Mouse (Mus musculus): ENCODE measurements at regions not wholly inside any gene's neighbourhood (a gene's known extent, or its start where the extent isn't known, plus 50 kb on each side); places are given as distances from the start of the nearest gene placed in this dataset.

DNA sequence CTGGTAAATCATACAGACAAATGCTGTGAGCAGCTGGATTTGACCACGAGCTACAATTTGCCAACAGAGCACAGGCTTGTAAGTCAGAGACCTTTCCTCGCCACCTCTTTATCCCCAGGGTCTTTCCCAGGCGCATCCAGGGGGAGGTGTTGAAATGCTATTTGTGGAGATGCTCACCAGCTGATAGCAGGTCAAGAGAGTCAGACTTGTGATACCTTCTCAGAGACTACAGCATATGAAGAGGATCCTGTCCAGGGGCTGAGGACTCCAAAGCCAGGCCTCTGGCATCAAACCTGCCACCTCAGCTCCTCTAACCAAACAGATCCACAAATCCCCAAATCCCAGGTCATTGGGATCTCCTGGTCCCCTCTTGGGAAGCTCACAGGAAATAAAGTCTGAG lies 130.9 kb downstream of the Kdr start:
- no peaks in the 10 kb centered on the region for H3K36me3 ChIP-seq (ENCODE audit: control insufficient read depth, insufficient read depth, low read length)
- no peaks in the 10 kb centered on the region for H3K27me3 ChIP-seq (ENCODE audit: control insufficient read depth, insufficient read depth, low read length)
- no peaks in the 10 kb centered on the region for H3K4me1 ChIP-seq (ENCODE audit: control insufficient read depth, insufficient read depth, insufficient read length, low read length)
- no peak overlapping the region for H3K4me3 ChIP-seq (ENCODE audit: low read depth, low read length)
- H3K27ac ChIP-seq (ENCODE audit: insufficient read depth, low read depth, low read length) = no peak overlapping the region
- TF ChIP-seq POLR2A (IDR thresholded peaks at IDR 0.05; ENCODE audit: low read depth, low read length) (no peak), CTCF (IDR thresholded peaks at IDR 0.05; ENCODE audit: extremely low read depth, insufficient read length, insufficient replicate concordance, low read depth, low read length) (no peak)
- WGBS = 91% methylated on average over 3 of the region's 3 CpGs

DNA sequence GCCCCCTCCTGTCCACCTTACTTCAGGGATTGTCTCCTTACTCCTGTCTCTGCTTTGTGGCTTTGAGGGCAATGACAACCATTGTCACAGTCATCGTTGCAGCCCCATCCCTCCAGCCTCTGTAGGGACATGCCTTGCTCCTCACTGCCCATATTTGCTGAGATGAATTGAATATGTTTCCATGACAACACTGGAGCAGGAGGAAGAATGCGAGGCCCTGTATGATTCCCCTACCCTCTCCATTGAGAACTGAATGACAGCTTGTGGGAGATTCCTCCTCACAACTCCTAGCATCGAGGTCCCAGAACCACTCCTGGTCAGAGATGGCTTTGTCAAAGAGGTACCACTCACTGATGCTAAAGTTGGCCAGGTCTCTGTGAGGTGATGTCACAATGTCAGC lies 132.2 kb downstream of the Kdr start:
- Histone ChIP-seq H3K4me1 (ENCODE audit: control insufficient read depth, insufficient read depth, insufficient read length, low read length) (no peaks in the 10 kb centered on the region), H3K27ac (ENCODE audit: insufficient read depth, low read depth, low read length) (no peak overlapping the region), H3K36me3 (ENCODE audit: control insufficient read depth, insufficient read depth, low read length) (no peaks in the 10 kb centered on the region), H3K27me3 (ENCODE audit: control insufficient read depth, insufficient read depth, low read length) (no peaks in the 10 kb centered on the region), H3K4me3 (ENCODE audit: low read depth, low read length) (no peak overlapping the region)
- 68% methylated on average over 3 of the region's 3 CpGs for WGBS
- TF ChIP-seq POLR2A (IDR thresholded peaks at IDR 0.05; ENCODE audit: low read depth, low read length) (no peak), CTCF (IDR thresholded peaks at IDR 0.05; ENCODE audit: extremely low read depth, insufficient read length, insufficient replicate concordance, low read depth, low read length) (no peak)

DNA sequence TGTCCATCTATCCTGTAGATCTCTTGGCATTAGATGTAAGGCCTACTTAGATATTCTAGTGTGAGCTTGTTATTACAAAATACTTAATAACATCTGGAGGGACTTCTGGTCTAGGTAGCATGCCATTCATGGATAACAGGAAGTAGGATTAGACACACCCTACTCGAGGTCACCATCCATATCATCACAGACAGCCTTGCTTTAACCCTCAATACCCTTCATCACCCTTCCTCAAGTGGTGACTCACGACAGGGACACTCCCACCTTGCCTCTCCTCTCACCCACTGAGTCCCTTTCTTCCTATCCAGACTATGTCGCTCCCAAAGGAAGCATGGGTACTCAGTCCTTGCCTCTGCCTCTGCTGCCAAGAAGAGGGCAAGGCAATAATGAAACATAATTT lies 134.5 kb downstream of the Kdr start:
- TF ChIP-seq POLR2A (IDR thresholded peaks at IDR 0.05; ENCODE audit: low read depth, low read length) (no peak), CTCF (IDR thresholded peaks at IDR 0.05; ENCODE audit: extremely low read depth, insufficient read length, insufficient replicate concordance, low read depth, low read length) (no peak)
- no peaks in the 10 kb centered on the region for H3K27me3 ChIP-seq (ENCODE audit: control insufficient read depth, insufficient read depth, low read length)
- H3K36me3 ChIP-seq (ENCODE audit: control insufficient read depth, insufficient read depth, low read length) = no peaks in the 10 kb centered on the region
- no peaks in the 10 kb centered on the region for H3K4me1 ChIP-seq (ENCODE audit: control insufficient read depth, insufficient read depth, insufficient read length, low read length)
- no peak overlapping the region for H3K27ac ChIP-seq (ENCODE audit: insufficient read depth, low read depth, low read length)
- WGBS = 47% methylated on average over 3 of the region's 3 CpGs
- no peak overlapping the region for H3K4me3 ChIP-seq (ENCODE audit: low read depth, low read length)

- 77% methylated on average over 7 of the region's 7 CpGs for WGBS
- Histone ChIP-seq H3K27me3 (ENCODE audit: control insufficient read depth, insufficient read depth, low read length) (no peaks in the 10 kb centered on the region), H3K27ac (ENCODE audit: insufficient read depth, low read depth, low read length) (no peak overlapping the region), H3K36me3 (ENCODE audit: control insufficient read depth, insufficient read depth, low read length) (no peaks in the 10 kb centered on the region), H3K4me3 (ENCODE audit: low read depth, low read length) (no peak overlapping the region), H3K4me1 (ENCODE audit: control insufficient read depth, insufficient read depth, insufficient read length, low read length) (peaks cover 3% of the 10 kb centered on the region; the same call in 1 of the 2 replicates)
- TF ChIP-seq POLR2A (IDR thresholded peaks at IDR 0.05; ENCODE audit: low read depth, low read length) = no peak
- no peak for TF ChIP-seq CTCF (IDR thresholded peaks at IDR 0.05; ENCODE audit: extremely low read depth, insufficient read length, insufficient replicate concordance, low read depth, low read length)
Measured at GRCm38 (mm10) chr5:75840421-75840820, 137.8 kb downstream of the Kdr start.

DNA sequence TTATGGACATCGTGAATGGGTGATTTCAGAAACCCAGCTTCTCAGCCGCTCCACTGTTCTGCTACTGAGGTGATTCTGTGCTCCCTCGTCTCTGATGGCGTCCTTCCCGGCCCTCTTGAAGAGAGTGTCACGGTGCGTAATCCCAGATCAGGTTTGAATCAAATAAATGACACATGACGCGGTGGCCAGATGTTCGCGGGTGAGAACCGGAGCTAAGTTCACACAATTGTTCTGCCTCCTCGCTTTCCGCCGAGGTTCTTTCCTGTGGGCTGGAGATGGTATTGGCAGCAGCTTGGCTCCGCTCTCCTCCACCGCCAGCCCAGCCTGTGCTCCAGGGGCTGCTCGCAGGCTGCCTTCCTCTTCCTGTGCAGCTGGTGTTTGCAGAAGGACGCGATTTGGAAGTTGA lies 142.7 kb downstream of the Kdr start:
- TF ChIP-seq CTCF (IDR thresholded peaks at IDR 0.05; ENCODE audit: extremely low read depth, insufficient read length, insufficient replicate concordance, low read depth, low read length) (no peak), POLR2A (IDR thresholded peaks at IDR 0.05; ENCODE audit: low read depth, low read length) (no peak)
- Histone ChIP-seq H3K4me1 (ENCODE audit: control insufficient read depth, insufficient read depth, insufficient read length, low read length) (peaks cover 5% of the 10 kb centered on the region; the same call in 1 of the 2 replicates), H3K27ac (ENCODE audit: insufficient read depth, low read depth, low read length) (no peak overlapping the region), H3K27me3 (ENCODE audit: control insufficient read depth, insufficient read depth, low read length) (no peaks in the 10 kb centered on the region), H3K4me3 (ENCODE audit: low read depth, low read length) (peak overlapping the region; percentile 41), H3K36me3 (ENCODE audit: control insufficient read depth, insufficient read depth, low read length) (no peaks in the 10 kb centered on the region)
- 35% methylated on average over 20 of the region's 20 CpGs for WGBS

- WGBS = 52% methylated on average over 17 of the region's 17 CpGs
- Histone ChIP-seq H3K4me1 (ENCODE audit: control insufficient read depth, insufficient read depth, insufficient read length, low read length) (peaks cover 9% of the 10 kb centered on the region; the same call in 1 of the 2 replicates), H3K36me3 (ENCODE audit: control insufficient read depth, insufficient read depth, low read length) (no peaks in the 10 kb centered on the region), H3K27ac (ENCODE audit: insufficient read depth, low read depth, low read length) (no peak overlapping the region), H3K27me3 (ENCODE audit: control insufficient read depth, insufficient read depth, low read length) (no peaks in the 10 kb centered on the region), H3K4me3 (ENCODE audit: low read depth, low read length) (peak overlapping the region; percentile 41)
- TF ChIP-seq POLR2A (IDR thresholded peaks at IDR 0.05; ENCODE audit: low read depth, low read length) = no peak
- TF ChIP-seq CTCF (IDR thresholded peaks at IDR 0.05; ENCODE audit: extremely low read depth, insufficient read length, insufficient replicate concordance, low read depth, low read length) = no peak
Measured at GRCm38 (mm10) chr5:75834766-75835555, 143.3 kb downstream of the Kdr start.

DNA sequence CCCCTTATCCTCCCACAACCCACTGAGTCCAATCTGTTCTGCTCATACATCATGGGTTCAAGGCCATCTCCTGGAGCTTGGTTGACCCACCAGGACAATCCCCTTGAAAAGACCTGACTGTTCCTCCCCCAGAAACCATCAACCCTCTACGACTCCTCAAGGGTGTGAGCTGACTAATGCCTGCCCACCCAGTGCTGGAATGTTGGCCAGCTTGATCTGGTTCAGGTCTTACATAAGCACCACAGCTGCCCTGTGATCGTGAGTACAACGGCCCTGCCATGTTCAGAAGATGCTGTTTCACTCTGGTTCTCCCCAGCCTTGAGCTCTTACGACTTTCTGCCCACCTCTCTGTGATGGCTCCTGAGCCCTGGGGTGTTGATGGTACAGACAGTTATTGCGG lies 145.9 kb downstream of the Kdr start:
- Histone ChIP-seq H3K36me3 (ENCODE audit: control insufficient read depth, insufficient read depth, low read length) (no peaks in the 10 kb centered on the region), H3K27me3 (ENCODE audit: control insufficient read depth, insufficient read depth, low read length) (no peaks in the 10 kb centered on the region), H3K4me3 (ENCODE audit: low read depth, low read length) (no peak overlapping the region), H3K27ac (ENCODE audit: insufficient read depth, low read depth, low read length) (no peak overlapping the region), H3K4me1 (ENCODE audit: control insufficient read depth, insufficient read depth, insufficient read length, low read length) (peaks cover 9% of the 10 kb centered on the region; the same call in 1 of the 2 replicates)
- TF ChIP-seq POLR2A (IDR thresholded peaks at IDR 0.05; ENCODE audit: low read depth, low read length) (no peak), CTCF (IDR thresholded peaks at IDR 0.05; ENCODE audit: extremely low read depth, insufficient read length, insufficient replicate concordance, low read depth, low read length) (no peak)
- 67% methylated on average over 5 of the region's 5 CpGs for WGBS

All from small intestine, adult 2 months (tissue).